Mouse (Mus musculus) stomach, postnatal 0 days (tissue): ENCODE measurements around the gene Terf2ip.

Experiments used
- CTCF ChIP-seq: IDR thresholded peaks from 2 replicates; pipeline ENCODE4 v1.5.1; 2016; ENCODE audit warnings: antibody characterized with exemption, low read depth, mild to moderate bottlenecking, moderate library complexity
- EP300 ChIP-seq: optimal IDR thresholded peaks from 2 replicates; pipeline ENCODE3; 2016; ENCODE audit warnings: antibody characterized with exemption

DNA sequence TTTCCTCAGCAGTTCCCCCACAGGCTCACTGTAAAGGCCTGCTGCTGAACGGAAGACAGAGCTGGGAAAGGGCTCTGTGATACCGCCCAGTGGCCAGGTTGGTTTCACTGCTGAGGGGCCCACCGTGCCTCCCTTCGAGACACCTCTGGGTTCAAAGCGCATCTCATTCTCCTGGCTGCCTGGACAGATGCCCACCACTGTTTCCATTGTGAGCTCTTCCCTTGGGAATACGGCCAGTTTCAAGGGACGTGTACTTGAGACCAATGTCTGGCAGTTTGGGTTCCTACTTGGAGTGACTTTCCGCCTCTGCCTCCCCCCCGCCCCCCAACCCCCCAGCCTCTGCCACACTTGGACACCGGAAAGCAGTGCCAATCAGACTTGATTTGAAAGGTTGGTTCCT is 48.1 kb upstream of the Terf2ip start:
- TF ChIP-seq CTCF (no peak), EP300 (no peak)
